Mouse (Mus musculus) thymus, postnatal 0 days (tissue): Measurements from ENCODE around the gene Gm44502. TPM values are rescaled to one million over a fixed set of nuclear protein-coding genes. Genes with fewer than 3 reads are reported as not detected.

Experiments
- polyA plus RNA-seq: library from polyadenylated mRNA; unstranded; fragments of >200 nt; fragmentation: Nextera tagmentation; extraction: Ambion mirVana; gene quantifications from 2 replicates; pipeline ENCODE4 v1.2.1, GENCODE M21; 2015

Gene Gm44502
- polyA plus RNA-seq, 1 experiment from 2014 or later = not detected

Other genes with a start within 250 kb of the Gm44502 start
- gene Plxnb2, start 248.9 kb downstream of the Gm44502 start, polyA plus RNA-seq = 19.0 and 19.4 TPM in 2 replicates
- 13.5 and 14.2 TPM in 2 replicates for gene Dennd6b, start 233.2 kb downstream of the Gm44502 start, polyA plus RNA-seq
- gene Ppp6r2, start 218.1 kb downstream of the Gm44502 start, polyA plus RNA-seq = 30.8 and 38.2 TPM in 2 replicates
- 50.2 and 68.3 TPM in 2 replicates for gene Sbf1, start 114.4 kb downstream of the Gm44502 start, polyA plus RNA-seq
- 0.57 and 0.75 TPM in 2 replicates for gene Adm2, start 107.0 kb downstream of the Gm44502 start, polyA plus RNA-seq
- not detected in 2 replicates for gene Miox, start 95.3 kb downstream of the Gm44502 start, polyA plus RNA-seq
- gene Lmf2, start 74.0 kb downstream of the Gm44502 start, polyA plus RNA-seq = 40.5 and 42.9 TPM in 2 replicates
- 175 and 195 TPM in 2 replicates for gene Ncaph2, start 74.0 kb downstream of the Gm44502 start, polyA plus RNA-seq
- 9.0 and 9.2 TPM in 2 replicates for gene Sco2, start 55.9 kb downstream of the Gm44502 start, polyA plus RNA-seq
- 1.9 and 2.1 TPM in 2 replicates for gene Tymp, start 52.7 kb downstream of the Gm44502 start, polyA plus RNA-seq
- gene Odf3b, start 50.4 kb downstream of the Gm44502 start, polyA plus RNA-seq = 2.9 and 4.5 TPM in 2 replicates
- gene Klhdc7b, start 44.8 kb downstream of the Gm44502 start, polyA plus RNA-seq = not detected in 2 replicates
- not detected in 2 replicates for gene Syce3, start 19.2 kb downstream of the Gm44502 start, polyA plus RNA-seq
- gene Cpt1b, start 3.8 kb downstream of the Gm44502 start, polyA plus RNA-seq = 0.46 and 0.96 TPM in 2 replicates
- 2.5 and 5.1 TPM in 2 replicates for gene C730034F03Rik, start 107 bp downstream of the Gm44502 start, polyA plus RNA-seq
- 62.6 and 70.8 TPM in 2 replicates for gene Chkb, start 212 bp upstream of the Gm44502 start, polyA plus RNA-seq
- 0.08 TPM in 1 of 2 replicates, not detected in the other for gene Mapk8ip2, start 24.2 kb upstream of the Gm44502 start, polyA plus RNA-seq
- 9.0 and 9.4 TPM in 2 replicates for gene Arsa, start 47.7 kb upstream of the Gm44502 start, polyA plus RNA-seq
- gene Shank3, start 69.9 kb upstream of the Gm44502 start, polyA plus RNA-seq = 0.23 and 0.39 TPM in 2 replicates
- gene Acr, start 138.6 kb upstream of the Gm44502 start, polyA plus RNA-seq = not detected in 2 replicates
- 13.0 and 15.7 TPM in 2 replicates for gene Rabl2, start 162.2 kb upstream of the Gm44502 start, polyA plus RNA-seq